Mouse (Mus musculus) T-cell, adult 2 months (primary cell): ENCODE data around the gene Zfp618.

ENCODE experiments used
- DNase-seq: peaks from one replicate; pipeline ENCODE4 v3.0.0; 2022; ENCODE audit warnings: low spot score

Gene Zfp618

DNA sequence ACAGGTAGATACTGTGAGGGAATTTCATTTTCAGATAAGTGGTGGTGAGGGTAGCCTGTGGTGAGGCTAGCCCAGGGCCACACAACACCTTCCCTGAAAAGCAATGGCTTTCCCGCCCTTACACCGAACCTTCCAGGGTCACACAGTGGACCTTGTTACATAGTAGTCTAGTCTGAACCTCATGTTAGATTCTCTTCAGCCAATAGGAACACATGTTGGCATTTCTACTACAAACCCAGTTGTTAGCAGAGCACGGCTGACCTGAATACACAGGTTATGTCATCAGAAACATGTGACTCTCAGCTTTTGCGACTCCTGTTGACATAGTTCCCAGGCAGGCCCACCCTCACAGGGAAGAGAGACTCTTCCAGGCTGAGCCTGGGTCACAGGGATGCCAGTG lies 33.9 kb downstream of the Zfp618 start:
- DNase-seq: no peak

DNA sequence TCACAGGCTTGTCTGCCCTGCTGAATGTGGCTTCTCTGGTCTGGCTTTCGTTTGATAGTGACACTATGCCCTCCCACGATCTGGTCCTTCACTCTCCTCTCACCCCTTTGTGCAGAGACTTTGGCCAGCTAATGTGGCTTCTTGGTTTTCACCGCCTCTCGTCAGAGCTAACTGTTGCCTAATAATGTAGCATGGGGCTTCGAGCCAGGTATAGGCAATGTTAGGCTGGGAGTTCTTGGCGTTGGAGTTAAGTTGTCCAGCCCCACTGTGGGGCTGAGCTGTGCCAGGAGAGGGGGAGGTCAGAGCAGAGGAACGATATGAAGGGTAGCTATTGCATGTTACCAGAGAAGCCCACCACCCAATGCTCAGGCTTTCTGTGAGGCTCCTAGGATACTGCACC lies 34.5 kb downstream of the Zfp618 start:
- DNase-seq: no peak

DNA sequence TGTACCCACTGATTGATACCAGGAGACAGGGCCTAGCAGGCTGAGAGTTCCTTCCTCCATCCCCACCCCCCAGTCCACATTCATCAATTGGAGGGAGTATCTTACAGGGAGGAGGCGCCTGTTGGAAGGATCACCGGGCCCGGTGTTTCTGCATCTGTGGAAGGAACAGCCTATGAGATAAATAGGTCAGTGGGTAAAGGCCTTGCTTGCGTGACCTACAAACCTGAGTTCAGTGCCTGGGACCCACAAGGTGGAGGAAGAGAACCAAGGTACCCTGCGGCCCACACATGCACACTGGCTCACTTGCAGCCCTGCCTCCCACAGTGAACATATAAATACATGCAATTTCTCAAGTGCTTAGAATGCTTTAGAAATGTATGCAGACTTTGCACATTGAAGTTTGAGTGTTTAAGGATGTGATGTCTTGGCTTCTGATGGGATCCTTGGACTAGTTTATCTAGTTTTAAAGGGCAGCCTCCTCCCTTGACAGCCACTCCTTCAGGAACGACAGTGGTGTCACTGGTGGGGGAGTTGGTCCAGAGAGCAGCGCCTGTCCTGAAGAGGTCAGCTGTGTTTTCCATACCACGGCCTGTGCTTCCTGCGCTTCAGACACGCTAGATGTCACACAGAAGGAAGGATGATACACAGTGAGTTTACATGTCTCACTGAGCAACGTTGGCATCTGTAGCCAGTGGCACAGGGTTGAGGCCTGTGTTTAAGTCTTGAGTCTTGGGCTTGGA lies 35.1 kb downstream of the Zfp618 start:
- DNase-seq: no peak

DNA sequence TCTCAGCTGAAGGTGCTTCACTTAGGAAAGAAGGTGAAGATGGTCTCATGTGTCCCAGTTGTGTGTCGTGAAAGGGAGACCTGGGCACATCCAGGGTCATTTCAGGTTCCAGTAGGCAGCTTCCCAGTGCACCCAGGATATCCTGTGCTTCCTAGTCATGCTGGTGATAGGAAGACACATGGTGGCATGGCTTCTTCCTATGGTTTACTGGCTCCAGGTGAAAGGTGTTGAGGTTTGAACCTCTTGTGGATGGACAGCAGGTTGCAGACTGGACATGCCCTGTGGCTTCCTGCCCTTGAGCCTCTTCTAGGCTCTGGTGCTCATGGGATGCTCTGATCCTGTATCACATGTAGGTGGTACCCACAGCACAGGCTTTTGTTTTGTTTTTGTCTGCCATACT lies 37.0 kb downstream of the Zfp618 start:
- no peak for DNase-seq

DNA sequence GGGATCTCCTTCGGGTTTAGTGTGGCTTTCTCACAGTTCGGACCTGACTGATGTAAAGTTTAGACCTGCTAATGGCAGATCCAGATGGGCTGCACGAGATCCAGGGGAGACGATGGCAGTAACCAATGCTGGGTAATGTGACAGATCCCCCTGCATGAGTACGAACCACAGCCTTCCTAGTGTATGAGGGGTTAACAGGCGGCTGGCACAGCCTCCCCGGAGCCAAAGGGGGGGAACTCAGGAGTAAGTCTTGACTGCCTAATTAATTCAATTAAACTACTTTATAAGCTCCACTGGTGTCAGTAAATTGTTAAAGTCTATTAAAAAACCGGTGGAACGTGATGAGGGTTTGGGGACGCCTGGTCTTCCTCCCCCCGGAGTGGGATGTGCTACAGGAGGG lies 39.1 kb downstream of the Zfp618 start:
- DNase-seq: no peak

DNA sequence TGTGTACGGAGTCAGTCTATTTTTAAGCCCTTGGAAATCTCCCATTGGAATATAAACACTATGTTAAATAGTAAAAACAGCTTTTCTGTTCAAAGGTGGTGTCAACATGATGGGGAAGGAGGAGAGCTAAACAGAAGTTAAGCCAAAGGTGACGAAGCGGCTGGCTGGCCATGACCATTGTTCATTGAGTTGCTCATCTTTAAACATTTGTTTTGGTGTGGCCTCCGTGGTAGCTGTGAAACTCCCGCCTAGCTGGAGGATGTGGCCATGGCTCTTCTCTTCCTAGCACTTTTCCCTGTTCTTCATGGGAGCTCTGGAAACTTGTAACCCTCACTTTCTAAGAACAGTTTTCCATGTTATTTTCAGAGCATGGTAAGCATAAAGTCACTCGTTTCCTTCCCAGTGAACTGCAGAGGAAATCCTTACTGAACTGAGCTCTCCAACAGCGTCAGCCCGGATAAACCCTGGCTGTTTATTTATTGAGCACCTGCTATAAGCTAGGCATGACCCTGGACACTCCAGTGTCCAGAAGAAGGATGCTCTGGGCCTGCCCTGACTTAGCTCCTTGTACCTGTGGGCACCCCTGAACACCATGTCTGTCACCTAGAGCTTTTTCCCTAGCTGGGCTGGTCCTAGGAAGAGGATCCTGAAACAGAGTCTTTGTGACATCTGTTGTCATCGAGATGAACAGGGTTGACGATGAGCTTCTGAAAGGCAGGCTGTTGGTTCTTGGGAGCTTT lies 40.2 kb downstream of the Zfp618 start:
- no peak for DNase-seq

DNA sequence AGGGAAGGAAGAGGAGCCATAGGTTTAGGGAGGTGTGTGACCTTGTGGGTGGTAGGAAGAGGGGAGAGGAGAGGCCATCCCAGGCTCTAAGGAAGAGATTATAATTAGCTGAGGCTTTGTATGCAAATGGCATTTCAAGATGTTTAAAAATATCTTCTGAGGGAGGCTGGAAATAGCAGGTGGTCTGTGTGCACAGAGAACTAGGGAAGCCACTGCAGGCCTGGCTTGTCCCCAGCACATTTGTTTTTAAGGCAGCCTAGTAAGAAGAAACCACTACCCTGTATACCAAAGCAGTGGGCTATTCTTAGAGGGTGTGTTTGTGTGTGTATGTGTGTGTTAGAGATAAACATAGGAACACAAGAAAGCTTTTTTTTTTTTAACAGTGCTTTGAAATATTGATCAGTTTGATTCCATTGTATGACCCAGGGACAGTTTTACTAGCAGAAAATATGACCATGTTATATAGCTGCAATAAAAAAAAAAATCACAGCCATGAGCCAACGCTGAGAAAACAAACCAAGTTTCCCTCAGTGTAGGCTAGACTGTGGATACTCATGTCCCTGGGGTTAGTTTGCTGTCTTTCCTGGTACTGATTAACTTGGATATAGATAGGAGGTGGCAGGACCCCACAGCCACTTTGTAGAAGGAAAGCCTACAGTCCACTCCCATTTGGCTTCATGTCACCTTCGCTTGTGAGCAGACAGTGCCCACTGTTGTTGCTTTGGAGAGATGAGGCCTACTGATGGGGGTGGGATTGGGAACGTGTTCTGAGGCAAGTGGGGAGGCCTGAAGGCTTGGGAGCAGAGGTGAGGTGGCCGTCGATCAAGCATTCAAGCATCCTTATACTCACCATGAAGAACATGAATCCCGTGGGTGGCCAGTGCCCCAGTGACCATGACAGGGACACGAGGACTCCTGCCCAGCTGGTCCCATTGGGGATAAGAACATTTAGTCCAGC lies 41.1 kb downstream of the Zfp618 start:
- DNase-seq: no peak

DNA sequence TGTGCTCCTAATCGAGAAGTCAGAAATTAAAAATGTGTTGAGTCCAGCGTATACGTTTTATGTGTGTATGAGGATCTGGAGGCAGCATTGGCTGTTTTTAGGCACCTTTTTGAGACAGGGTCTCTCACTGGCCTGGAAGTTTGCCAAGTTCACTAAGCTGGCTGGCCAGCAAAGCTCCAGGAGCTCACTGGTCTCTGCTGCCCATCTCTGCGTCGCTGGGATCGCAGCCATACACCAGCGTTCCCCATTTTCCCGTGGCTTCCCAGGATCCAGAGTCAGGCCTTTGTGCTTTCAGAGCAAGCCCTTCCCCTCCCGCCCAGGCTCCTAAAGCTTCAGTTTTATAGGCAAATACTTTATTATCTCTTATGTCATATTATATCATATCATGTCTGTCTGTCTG lies 42.8 kb downstream of the Zfp618 start:
- no peak for DNase-seq

DNA sequence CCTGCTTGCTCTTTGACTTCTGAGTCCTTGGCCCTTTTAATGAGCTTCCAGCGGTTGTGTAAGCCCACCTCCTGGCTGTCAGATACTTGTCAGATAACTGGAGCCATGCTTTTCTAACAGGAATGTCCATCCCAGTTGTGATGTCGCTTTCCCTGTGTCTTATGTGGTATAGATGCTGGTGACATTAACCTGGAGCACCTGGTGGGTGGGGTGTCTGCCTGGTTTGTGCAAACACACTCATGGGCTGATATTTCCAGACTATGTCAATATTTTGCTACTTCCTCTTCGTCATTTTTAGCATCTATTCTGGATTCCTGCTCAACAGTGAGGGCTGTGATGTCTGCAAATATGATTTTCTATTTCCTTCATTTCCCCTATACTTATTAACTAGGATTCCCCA lies 43.4 kb downstream of the Zfp618 start:
- DNase-seq: no peak

DNA sequence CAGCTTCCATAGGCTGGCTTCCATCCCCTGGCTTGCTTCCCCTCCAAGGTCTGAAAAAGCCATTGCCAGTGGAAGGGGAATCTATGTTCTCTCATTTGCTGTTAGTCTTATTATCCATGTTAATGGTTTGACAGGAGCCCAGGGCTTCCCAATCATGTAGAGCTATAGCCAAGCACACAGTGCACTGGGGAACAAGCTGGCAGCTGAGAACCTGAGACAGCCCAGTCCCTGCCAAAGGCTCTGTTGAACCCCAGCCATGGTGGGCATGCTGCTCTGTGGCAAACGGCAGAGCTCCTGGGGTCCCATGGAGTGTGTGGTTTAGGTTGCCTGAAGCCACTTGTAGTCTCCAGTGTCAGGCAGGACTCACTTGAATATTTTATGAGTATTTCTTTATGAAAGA lies 44.4 kb downstream of the Zfp618 start:
- DNase-seq: no peak

DNA sequence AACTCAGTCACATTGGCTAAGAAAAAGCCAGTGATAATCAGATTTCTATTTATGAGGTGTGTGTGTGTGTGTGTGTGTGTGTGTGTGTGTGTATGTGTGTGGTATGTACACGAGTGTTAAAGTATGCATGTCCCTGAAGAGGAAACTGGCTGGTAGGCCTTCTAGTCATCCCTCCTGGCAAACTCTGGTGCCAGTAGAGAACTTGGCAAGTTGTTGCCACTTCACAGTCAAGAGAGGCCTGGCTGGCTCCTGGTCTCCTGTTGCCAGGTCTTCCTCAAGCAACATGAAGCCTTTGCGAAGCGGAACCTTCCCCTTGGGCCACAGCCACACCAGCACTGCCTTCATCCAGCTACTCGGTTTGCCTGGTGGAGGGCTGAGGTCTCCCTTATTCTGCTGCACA lies 44.9 kb downstream of the Zfp618 start:
- no peak for DNase-seq

DNA sequence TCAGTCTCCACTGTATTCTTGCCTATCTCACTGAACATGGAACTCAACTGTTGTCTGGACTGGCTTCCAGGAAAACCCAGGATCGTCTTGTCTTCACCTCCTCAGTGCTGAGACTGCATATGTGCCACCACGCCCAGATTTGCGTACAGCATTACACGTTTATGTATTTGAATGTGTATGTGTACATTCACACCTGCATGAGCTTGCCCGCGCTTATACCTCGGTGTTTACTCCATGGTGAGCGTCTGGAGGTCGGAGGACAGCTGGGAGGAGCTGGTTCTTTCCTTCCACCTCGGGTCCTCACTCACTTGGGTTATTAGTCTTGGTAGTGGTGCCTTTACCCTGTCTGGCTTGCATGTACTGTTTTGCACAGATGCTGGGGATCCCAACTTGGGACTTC lies 53.2 kb downstream of the Zfp618 start:
- no peak for DNase-seq

DNA sequence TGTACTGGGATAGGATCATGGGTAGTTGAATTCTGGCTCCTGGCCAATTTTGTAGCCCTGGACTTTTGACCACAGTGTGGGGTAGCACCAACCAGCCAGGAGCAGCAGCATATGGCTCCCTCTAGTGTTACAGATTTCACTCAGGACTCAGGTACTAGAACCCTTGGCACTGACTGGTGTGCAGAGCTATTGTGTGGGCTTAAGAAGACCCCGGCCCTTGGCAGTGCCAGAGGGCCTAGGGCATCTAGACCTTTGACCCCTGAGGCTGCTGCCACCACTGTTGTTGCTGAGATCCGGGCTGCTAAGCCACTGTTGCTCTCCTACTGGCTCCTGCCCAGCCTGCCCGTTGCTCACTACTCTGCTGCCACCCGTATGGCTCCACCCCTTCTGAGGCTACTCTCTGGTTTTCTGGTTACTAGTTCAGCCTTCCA lies 54.1 kb downstream of the Zfp618 start:
- DNase-seq: no peak

DNA sequence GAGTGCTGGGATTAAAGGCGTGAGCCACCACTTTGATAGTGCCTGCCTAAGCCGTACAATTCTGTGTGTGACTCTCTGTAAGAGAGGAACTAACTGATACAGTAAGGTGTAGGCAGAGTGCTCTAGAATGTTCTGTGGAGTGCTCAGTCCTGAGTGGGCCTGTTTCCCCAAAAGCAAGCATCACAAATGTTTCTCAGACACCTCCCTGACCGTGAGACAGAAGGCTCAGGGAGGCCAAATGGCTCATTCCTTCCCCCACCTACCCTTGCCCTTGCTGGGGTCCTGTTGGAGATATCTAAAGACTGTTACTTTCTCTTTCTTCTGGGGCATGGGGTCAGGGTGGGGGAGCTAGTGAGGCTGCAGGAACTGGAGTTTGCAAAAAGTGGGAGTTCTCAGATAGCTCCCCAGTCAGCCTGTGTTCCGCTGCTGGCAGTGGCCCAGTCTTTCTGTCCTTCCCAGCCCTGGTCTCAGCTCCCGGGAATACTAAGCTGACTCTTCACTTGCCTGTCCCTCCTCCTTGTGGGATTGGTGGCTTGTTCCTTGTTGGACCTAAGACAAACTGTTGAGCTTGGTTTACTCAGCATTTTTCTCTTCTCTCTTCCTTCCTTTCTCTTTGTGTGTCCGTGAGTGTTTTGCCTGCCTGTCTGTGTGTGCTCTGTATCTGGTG lies 55.8 kb downstream of the Zfp618 start:
- DNase-seq: no peak

DNA sequence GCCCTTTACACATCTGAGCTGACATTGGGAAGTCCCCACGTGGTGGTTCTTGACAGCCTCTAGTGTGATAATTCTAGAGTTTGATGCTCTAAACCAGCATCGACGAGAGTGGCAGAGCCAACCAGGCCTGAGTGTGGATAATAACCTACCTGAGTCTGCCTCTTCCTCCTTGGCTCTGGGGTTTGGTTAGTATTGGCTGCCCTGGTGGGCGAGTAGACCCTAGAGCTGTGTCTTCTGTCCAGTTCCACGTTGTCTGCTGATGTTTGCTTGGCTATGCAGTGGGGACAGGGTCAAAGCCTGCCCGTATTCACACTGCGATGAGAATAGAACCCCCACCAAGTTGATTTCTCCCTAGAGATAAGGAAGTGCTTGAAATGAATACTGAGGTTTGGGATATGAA lies 58.1 kb downstream of the Zfp618 start:
- DNase-seq: no peak

DNA sequence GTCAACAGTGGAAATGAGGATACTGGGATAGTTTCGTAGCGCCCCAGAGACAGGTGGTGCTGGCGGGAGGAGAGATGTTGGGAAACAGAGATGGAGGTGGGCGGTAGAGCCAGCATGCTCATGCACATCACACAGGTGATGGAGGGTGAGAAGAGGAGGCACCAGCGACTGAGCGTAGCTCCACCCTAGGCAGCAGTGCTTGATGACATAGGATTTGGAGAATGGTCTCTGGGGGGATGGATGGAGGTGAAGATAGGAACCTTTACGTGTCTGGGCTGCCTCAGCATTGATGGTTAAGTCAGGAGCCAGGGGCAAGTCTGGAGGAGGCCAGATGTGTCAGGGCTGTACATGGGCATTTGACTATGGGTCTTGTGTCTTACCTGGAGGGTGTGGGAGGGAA lies 58.7 kb downstream of the Zfp618 start:
- no peak for DNase-seq

DNA sequence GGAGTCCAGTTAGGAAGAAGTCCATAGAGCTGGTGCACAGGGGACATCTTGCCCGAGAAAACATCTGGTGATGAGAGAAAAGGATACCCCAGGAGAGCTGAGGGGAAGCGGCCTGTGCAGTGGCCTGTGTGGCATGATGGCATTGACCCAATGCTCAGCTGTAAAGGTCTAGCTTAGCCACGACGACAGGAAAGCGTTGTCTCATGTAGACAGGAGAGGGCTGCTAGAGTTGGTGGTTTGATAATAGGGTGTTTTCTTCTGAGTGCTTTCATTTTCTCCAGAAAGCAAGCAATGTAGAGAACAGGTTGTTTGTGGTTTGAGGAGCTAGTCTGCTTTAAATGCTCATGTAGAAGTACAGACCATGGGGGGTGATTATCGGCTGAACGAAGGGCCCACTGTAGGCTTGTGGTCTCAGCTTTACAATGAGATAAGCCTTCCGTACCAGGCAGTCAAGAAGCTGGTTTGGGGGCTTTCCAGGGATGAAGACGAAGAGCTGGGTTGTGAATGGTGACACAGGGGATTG lies 59.4 kb downstream of the Zfp618 start:
- DNase-seq: no peak

DNA sequence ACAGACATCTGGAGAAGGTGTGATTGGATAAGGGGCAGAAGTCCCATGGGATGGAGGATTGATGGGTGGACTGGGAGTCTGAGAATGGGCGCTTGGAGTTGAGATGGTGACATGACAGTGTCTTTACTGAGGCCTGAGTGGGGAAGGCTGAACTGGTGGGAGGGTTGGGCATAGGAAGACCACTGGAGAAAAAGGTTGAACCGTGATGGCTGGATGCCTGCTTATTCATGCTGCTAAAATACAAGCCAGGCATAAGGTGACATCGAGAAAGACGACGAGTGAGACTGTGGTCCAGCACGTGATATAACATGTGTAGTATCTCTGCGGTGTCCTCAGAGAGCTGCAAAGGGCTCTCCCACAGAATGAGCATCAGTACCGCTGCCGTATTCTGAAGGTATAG lies 59.9 kb downstream of the Zfp618 start:
- DNase-seq: no peak

DNA sequence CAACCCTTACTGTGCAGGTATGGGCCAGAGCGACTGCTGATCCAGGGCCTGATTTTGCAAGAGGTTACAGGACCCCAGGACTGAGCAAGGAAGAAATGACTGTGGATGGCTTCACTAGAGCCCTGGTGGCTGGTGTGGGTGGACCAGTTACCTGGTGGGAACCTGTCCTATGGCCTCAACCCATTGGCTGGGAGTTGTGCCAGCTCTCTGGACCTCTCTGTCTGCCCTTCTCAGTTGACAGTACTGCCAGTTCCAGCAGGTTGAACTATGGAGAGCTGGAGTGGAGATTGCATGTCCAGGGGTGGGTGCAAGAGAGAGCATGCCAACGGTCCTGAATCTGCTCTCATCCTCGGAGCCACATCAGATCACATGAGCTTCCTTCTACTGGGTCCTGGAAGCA lies 60.9 kb downstream of the Zfp618 start:
- DNase-seq: no peak

DNA sequence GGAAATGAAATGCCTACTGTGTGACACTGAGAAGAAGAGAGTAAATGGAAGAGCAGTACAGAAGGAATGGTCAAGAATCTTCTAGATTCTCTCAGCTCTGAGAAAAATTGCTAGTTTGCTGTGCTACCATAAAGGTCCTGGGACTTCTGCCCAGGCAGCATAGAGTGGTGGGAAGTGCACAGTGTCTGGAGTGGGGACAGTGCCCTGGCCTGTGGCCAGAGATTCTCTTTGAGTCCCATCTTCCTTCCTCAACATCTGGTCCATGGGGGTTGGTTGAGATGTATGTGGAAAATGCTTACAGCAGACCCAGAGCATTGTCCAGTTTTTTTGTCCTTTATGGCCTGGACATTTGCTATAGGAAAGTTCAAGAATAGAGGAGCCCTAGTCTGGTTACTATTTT lies 62.1 kb downstream of the Zfp618 start:
- no peak for DNase-seq

DNA sequence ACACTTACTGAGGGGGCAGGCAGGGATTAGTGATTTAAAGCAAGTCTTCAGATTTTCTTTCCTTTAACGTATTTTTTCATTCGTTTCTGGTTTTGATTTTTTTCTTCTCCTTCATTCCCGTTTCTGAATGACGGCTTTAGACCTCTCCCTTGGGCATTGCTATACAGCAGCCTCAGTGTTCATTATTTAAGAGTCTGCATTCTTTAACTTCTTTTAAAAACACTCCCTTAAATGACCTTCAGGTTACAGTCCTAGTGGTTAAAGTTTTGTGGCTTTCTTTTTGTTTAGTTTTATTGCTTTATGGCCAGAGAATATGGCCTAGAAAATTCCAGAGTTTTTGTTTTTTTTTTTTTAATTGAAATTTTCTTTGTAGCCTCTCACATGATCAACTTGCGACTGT lies 64.8 kb downstream of the Zfp618 start:
- no peak for DNase-seq

DNA sequence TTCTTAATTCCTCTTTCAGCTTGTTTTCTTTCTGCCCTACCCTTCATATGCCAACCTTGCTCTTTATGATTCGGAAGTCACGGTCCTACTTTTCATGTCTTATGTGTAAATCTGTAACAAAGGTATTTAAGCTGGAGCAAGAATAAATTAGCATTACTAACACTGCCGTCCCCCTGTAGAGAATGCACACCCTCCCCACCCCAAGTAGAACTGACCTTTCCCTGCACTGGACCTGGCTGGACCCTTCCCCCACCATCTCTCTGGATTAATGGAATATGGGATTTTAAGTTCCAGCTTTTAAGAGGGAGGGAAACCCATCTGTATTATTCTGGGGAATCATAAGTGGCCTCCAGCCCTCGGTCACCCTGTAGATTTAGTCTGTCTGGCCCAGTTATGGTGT lies 65.9 kb downstream of the Zfp618 start:
- no peak for DNase-seq
